In the genomic region with DNA sequence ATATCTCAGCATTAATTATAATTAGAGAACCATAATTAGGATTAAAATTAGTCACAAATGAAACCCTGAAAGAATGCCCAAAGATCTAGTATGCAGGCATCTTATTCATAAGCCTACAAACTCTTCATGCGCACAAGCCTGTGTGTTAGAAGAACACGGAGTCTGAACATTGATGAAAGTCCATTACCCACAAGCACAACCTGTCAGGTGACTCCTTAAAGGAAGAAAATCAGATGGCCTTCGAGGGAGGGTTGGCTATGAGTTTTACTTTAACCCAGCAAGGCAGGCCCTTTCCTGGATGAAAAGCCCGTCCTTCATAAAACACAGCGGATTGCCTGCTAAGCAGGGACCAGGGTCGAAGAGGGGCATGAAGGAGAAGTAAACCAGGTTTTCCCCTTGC, we compare ENCODE assay signal across 15 mouse cellular contexts. TPM values are rescaled to one million over a fixed set of nuclear protein-coding genes. Genes with fewer than 3 reads are reported as not detected.
"Had no signal": no experiment of that assay in that cellular context is flagged by ENCODE, and none has a peak within 500 bp of the region (broad histone marks: within the 10 kb centered on the region; RNA-seq: fewer than 3 reads in every experiment).

No protein-coding gene starts in this region.

- H3K27ac ChIP-seq: limb, embryonic 15.5 days; liver, embryonic 13.5 days; lung, embryonic 15.5 days; macrophage; midbrain, embryonic 15.5 days; neural tube, embryonic 12.5 days; stomach, postnatal 0 days had no signal

- DNase-seq: layer of hippocampus, adult 9-11 months; layer of hippocampus, postnatal 36 days; liver, embryonic 13.5 days; liver, postnatal 0 days; lung, postnatal 14 days; thymus, postnatal 4 days had no signal

- H3K4me2 ChIP-seq: limb, embryonic 15.5 days; liver, embryonic 13.5 days; lung, embryonic 15.5 days; midbrain, embryonic 11.5 days; midbrain, embryonic 15.5 days; neural tube, embryonic 12.5 days had no signal

- H3K27me3 ChIP-seq: limb, embryonic 15.5 days; liver, embryonic 13.5 days; lung, embryonic 15.5 days; midbrain, embryonic 15.5 days; neural tube, embryonic 12.5 days had no signal

- H3K4me1 ChIP-seq: limb, embryonic 15.5 days; liver, embryonic 13.5 days; lung, embryonic 15.5 days; megakaryocyte, embryonic 14.5 days; midbrain, embryonic 15.5 days; neural tube, embryonic 12.5 days had no signal

- H3K4me3 ChIP-seq: limb, embryonic 15.5 days; liver, embryonic 13.5 days; lung, embryonic 15.5 days; megakaryocyte, embryonic 14.5 days; midbrain, embryonic 15.5 days; neural tube, embryonic 12.5 days had no signal

- H3K36me3 ChIP-seq: limb, embryonic 15.5 days; liver, embryonic 13.5 days; lung, embryonic 15.5 days; midbrain, embryonic 15.5 days; neural tube, embryonic 12.5 days had no signal

- H3K9ac ChIP-seq: limb, embryonic 15.5 days; liver, embryonic 13.5 days; liver, postnatal 0 days; lung, embryonic 15.5 days; midbrain, embryonic 15.5 days; neural tube, embryonic 12.5 days had no signal

- H3K9me3 ChIP-seq: limb, embryonic 15.5 days; liver, embryonic 13.5 days; lung, embryonic 15.5 days; megakaryocyte, embryonic 14.5 days; midbrain, embryonic 15.5 days; neural tube, embryonic 12.5 days had no signal

- ATAC-seq: liver, postnatal 0 days; midbrain, embryonic 15.5 days had no signal

RNA-seq across cellular contexts. Expression of a gene that starts 35.9 kb away (rescaled TPM):
- polyA plus RNA-seq: limb, embryonic 11.5 days; limb, embryonic 15.5 days; liver, embryonic 13.5 days; liver, postnatal 0 days; lung, embryonic 15.5 days; macrophage; midbrain, embryonic 11.5 days; midbrain, embryonic 15.5 days; neural tube, embryonic 12.5 days; stomach, postnatal 0 days had no signal
